Mouse (Mus musculus): ENCODE results near the gene Crtac1.

Crtac1 gene

DNA sequence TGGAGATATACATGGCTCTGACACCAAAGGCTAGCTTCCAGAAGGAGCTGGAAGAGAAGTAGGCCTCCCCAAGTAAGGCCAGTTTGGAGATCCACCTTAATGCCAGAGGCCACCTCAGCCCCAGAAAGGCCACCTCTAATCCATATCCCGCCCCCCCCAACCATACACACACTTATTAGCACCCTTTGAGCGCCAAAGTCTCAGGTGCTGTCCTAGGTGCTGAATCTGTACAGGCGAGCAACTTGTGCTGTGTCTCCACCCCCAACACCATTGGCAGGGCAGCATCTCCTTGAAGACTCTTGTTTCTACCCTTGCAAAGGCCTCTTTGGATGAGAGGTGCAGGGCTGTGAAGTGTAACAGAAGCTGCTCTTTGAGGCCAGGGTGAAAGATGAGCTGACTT lies 6.4 kb downstream of the Crtac1 start:
- no peak for DNase-seq (ENCODE audit: low read depth, low spot score)

DNA sequence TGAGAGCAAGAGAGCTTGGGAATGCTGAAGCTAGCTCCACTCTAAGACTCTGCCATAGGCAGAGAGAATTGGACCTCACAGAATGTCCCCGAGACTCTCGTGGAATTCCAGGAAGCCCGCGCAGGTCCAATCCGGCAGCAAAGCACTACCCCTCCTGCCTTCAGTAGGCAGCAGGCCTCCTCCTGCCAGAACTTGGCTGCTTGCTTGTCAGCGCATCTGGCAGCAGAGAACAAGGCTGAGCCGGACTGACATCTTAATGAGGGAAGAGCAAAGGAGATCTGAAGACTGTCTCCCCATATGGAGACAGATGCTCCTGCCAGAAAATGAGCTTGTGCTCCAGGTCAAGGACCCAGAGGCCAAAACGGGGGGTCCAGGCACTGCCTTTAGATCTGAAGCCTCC lies 16.5 kb downstream of the Crtac1 start:
- no peak for DNase-seq (ENCODE audit: low read depth, low spot score)

DNA sequence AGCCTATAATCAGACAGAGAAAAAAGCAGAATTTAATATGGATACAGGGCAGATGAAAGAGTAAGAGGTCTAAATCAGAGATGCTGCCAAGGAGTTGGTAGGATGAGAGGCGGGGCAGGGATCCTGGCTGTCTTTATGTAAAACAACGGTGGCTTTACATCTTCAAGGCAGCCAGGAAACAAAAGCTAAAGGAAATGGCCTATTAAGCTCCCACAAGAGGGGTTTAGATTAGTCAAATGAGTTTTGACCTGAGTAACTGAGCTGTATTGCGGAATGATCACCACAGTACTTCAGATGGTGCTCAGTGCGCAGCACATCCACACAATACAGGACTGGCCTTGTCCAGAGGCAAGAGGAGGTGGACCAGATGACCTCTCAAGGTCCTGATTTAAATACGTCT lies 21.7 kb downstream of the Crtac1 start:
- DNase-seq (ENCODE audit: low read depth, low spot score) = no peak

DNA sequence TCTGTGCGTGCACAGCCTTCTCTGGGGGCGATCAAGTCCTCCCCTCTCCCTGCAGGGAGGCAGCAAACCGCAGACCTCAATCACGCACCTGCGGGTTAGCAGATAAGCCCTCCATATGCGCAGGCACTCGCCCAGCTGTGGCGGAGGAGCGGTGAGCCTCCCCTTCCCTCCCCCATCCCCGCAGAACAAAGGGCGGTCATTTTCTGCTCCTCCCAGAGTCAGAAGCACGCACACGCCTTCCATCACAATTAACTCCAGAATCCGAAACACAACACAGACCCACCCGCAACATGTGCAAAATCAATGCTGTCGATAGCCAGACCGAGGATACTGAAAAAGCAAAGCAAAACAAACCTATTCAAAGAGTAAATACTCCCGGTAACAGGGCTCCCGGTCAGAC lies 22.4 kb downstream of the Crtac1 start:
- DNase-seq (ENCODE audit: low read depth, low spot score) = no peak

DNA sequence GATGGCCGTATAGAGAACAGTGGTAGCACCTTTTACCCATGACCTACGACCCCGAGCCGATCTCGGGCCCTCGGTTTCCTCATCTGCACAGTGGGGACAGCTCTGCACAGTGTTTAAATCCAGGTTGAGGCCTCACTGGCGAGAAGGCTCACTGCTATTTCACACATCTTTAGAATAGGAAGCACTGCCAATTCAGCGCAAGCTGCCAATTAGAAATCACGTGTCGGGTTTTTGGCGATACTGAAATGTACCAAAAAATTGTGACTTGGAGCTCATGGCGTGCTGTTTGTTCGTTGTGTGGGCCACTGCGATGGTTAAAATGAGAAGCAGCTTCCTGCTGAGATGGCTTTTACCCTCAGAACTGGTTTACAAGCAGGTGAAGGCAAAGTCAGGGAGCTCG lies 27.2 kb downstream of the Crtac1 start:
- DNase-seq (ENCODE audit: low read depth, low spot score) = no peak

DNA sequence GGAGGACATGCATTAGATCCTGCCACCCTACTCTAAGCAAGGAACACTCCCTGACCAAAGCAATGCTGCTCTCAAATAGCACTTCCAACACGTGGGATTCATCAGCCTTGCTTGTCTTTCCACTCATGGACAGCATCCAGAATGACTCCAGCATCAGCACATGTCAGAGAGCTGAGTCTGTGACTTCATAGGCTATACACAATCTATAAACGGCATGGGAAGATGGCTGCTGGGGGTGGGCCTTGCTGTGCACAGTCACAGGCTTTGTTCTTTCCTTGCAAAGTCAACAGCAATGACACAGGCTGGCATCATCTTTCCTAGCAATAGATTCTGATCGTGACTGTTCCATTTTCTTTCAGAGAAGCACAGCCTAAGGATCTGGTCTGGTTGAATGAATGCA lies 31.6 kb downstream of the Crtac1 start:
- DNase-seq (ENCODE audit: low read depth, low spot score) = no peak

DNA sequence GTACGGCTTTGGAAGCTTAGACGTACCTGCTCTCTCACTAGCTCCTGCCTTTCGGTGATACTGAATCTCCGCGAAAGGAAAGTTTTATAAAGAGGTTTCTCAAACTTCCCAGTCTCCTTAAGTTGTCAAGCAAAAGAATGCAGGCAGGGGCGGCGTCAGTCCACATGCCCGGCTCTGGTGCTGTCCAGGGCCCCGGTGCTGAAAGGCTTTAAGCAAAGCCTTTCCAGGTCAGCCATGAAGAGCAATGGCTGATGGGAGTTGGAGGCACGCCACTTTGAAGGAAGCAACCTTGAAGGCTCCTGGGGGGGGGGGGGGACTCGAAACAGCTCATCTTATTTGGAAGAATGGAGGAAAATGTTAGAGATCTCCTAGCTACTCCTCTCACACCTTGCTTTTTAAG lies 34.3 kb downstream of the Crtac1 start:
- no peak for DNase-seq (ENCODE audit: low read depth, low spot score)

DNA sequence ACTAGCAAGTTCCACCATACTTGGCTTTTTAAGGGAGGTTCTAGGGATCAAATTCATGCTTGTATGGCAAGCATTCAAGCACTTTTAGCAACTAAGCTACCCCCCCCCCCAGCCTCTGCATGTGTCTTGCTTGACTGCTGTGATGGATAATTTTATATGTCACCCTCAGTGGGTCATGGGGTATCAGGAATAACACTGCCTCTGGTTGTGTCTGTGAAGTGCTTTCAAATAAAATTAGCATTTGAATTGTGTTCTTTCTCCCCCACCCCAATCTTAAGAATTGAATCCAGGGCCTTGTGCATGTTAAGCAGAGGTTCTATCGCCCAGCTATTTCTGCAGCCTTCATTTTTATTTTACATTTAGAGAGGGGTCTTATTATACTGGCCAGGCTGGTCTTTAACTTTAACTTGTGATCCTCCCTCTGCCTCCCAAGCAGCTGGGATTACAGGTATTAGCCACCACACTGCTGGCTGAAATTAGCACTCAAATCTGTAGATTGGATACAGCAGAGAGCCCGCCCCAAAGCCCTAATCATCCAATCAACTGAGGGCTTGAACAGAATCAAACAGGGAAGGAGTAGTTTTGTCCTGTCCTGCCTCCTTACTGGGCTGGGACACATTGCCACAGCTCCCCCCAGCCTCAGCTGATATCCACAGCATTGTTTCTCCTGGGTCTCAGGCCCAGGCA lies 36.6 kb downstream of the Crtac1 start:
- peak; percentile 37 for DNase-seq (ENCODE audit: low read depth, low spot score)

DNA sequence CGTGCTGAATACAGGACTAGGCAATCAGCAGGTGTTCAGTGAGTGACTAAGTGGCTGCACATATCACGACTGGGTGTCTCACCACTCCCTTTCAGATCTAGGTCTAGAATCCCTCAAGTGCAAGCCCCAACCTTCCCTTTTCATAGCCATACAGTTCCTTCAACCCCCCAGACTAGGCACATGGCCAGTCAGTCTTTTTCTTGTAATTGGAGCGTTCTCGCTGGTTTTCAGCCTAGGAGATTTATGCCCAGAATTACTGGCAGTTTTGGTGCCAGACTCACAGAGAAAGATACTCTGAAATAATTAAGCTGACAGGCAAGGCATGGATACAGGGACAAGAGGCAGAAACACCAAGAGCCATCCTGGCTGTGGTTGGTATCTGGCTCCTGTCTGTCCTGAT lies 37.7 kb downstream of the Crtac1 start:
- no peak for DNase-seq (ENCODE audit: low read depth, low spot score)

DNA sequence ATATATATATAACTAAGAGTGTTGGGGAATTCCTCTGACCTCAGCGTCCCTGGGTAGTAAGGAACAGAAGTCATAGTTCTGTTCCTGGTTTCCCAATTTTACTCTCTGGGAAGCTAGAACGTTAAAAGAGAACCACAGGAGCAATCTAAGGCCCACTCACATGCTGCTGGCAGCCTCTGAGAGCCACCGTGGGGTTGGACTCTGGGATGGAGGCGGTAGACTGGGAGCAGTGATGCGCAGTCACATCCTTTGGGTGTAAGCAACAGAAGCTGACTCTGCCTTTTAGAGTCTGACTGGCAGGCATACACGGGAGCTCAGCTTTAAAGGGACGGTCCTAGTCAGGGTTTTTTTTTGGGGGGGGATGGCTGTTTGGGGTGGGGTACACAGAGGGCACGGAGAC lies 39.5 kb downstream of the Crtac1 start:
- no peak for DNase-seq (ENCODE audit: low read depth, low spot score)

DNA sequence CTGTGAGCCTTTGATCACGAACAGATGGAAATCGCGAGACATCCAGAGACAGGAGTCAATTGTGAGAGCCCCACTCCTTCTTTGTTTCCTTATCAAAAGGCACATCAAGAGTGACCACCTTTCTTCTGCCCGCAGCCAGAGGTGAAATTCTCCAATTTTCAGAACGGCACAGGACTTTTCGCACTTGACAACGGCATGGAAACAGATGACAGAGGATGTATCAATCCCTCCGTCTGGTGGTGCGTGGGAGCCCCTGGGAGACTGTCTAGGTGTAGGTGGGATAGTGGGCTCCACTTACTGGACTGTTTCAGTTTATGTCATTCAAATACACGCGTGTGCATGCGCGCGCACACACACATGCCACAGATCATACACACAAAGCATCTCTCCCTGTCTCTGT lies 42.0 kb downstream of the Crtac1 start:
- no peak for DNase-seq (ENCODE audit: low read depth, low spot score)

DNA sequence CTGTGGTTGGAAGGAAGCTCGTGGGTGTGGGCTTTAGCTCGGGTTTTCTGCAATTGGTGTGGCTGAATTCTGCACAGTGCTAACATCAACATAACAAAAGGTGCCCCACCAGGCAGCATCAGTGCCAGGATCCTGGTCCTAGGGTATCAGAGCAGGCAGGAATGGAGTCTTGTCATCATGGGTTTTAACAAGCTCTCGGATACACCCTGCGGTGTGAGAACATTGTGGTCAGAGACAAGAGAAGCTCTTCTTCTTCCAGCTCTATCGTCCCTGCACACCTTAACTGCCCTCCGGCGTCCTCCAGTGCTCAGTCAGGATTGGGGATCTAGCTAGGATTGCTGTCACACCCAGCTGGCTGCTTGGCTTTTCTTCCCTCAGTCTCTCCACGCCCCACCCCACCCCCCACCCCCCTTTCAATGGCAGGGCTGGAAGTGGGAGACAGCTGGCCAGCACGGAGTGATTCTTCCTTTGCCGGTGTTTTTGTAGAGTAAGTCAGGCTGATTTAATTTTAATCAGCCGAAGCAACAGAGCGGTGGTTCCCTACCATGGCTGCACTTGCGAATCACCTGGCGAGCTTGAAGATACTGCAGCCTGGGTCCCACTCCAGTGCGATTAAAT lies 46.5 kb downstream of the Crtac1 start:
- no peak for DNase-seq (ENCODE audit: low read depth, low spot score)

DNA sequence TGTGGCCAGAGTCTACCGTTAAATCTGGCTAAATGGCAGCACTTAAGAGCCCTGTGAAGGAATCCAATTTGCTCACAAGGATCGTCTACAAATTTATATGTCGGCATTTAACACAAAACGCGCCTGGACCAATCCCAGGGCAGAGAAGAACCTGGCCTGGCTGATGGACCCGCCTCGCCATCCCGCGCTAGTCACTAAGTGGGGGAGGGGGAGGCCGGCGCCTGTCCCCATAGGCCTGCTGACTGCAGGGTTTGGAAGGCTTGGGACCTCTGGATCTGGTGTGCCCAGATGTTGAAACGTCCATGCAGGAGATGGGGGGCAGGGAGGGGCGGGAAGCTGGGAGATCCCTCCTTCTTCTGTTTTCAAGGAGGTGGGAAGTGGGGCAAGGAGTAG lies 50.6 kb downstream of the Crtac1 start:
- no peak for DNase-seq (ENCODE audit: low read depth, low spot score)

DNA sequence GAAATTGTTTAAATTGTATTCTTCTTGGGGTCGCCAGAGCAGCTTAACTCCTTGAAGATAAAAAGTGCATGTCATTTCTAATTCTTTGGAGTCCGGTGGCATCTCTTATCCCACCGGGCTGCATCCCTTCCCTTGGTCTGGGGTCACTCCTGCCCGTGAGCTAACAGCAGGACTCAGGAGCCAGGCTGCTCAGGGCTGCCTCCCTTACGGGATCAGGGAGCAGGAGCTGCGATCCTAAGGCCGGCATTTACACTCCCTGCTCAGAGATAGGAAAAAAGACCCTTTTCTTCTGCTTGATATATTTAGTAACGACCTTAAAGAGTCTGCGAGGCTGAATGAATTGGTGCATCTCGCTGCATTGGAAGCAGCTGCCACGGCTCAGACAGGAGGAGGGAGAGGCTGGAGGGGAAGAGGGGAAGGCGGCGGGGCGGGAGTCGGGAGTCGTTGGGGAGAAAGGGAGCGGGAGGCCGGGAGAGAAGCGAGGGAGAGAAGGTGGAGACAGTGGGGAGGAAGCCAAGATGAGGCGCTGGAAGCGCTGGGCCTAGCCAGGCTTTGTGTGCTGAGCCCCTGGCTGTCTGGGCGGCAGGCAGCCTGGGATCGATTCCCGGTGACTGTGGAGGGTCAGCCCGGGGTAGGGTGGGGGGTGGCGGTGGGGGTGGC lies 51.1 kb downstream of the Crtac1 start:
- no peak for DNase-seq (ENCODE audit: low read depth, low spot score)

DNA sequence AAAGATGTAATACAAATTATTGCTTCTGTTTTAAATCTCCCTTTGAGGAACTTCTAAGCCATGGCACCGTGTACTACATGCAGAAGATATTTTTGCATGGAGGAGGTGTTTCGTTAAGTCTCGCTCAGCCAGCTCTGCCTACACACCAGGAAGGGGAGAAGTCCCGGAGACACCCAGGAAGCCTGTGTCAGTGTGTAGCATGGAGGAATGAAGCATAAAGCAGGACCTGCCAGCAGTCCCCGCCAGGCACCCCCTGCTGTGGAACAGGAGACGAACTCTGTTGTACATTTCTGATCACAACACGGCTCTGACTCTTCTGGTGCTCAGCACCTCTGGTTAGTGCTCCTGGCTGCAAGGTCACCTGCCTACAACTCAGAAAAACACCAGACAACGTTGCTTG lies 51.8 kb downstream of the Crtac1 start:
- no peak for DNase-seq (ENCODE audit: low read depth, low spot score)

DNA sequence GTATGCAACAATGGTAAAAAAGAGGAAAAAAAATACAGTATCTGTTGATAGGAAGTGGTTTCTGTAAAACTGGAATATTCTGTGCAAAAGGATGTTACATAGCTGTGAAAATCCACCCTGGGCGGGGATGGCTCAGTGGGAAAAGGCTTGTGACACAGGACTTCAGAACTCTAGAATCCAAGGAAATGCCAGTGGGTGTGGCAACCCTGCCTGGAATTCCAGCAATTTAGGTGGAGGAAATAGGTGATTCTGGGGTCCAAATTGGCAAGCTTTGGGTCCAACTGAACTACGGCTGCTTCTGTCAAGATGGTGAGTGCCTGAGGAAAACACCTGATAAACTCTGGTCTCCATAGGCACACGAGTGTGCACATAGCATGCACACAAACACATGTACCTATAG lies 54.4 kb downstream of the Crtac1 start:
- DNase-seq (ENCODE audit: low read depth, low spot score) = no peak

DNA sequence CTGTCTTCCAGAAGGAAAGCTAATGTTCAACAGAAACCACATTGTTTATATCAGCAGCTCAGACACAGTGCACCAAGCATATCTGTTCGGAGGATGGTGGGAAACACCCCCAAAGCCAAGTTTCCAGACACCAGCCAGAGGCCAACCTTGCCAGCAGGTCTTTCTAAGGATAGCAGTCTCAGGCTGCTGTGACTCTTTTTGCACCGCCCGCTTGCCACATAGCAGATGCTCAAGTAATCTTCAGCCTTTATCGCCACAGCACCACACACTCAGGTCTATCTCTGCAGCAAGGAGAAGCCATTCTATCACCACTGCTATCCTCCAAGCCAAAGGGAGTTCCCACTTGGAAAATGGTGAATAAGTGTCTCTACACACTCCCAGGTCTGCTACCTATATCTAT lies 68.0 kb downstream of the Crtac1 start:
- no peak for DNase-seq (ENCODE audit: low read depth, low spot score)

DNA sequence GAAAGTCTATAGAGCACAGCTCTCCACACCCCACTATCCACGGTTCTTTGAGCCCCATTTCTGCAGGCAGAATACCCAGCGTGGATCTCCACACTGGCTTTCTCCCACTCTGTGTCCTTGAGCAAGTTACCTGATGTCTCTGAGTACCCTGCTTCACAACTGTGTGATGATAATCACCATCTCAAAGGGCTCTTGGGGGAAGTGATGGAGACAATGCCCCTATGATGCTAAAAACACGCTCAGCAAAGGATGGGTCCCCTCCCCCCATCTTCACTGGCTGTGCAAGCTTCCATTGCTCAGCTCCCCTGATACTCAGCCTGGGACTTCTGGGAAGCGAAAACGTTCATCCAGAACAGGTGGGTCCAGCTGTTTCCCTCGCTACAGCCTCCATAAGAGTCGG lies 73.2 kb downstream of the Crtac1 start:
- no peak for DNase-seq (ENCODE audit: low read depth, low spot score)

DNA sequence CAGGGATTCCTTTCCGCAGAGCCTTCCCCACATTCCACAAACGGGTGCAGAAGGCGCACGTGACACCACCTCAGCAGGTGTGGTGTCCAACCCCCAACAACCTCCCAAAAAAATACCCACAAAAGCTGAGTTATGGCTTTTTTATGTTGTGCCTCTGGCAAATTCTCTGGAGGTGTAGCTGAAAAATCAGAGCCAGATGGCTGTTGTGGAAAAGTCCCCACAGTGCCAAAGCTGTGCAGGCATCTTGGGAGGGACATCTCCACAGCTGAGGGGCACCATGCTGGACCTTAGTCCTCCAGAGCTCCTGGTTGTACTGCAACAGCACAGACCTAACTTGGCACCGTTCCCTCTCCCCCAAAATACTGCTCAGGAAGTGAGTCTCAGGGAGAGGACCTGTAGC lies 74.7 kb downstream of the Crtac1 start:
- no peak for DNase-seq (ENCODE audit: low read depth, low spot score)

DNA sequence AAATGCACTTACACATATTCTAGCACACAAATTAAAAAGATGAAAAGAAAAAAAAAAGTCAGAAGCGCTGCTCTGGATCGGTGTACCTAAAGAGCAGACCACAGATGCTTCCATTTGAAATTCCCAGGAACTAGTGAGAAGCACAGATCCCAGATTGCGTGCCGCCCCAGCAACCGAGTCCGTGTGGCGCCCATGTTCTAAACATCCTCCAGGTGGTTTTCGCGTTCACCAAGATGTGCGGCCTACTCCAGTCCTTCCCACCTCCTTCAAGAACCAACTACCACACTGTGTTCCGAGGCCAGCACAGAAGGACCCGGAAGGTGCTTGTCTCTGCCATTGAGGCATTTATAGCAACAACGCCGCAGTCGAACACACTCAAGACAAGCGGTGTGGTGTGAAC lies 76.1 kb downstream of the Crtac1 start:
- DNase-seq (ENCODE audit: low read depth, low spot score) = no peak

DNA sequence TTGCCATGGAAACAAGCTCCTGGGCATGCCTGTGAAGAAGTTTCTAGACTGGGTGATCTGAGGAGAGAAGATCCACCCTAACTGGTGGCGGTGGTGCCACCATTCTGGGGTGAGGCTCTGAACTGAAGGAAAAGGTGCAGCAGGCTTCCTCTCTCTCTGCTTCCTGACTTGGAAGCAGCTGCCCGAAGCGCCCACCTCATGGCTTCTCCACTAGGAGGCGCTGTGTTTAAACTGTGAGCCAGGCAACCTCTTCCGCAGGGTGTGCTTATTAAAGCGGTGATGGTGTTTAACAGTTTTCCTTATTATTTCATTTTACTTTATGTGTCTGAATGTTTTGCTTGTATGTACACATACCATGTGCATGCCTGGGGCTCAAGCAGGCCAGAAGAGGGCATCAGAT lies 90.4 kb downstream of the Crtac1 start:
- no peak for DNase-seq (ENCODE audit: low read depth, low spot score)

DNA sequence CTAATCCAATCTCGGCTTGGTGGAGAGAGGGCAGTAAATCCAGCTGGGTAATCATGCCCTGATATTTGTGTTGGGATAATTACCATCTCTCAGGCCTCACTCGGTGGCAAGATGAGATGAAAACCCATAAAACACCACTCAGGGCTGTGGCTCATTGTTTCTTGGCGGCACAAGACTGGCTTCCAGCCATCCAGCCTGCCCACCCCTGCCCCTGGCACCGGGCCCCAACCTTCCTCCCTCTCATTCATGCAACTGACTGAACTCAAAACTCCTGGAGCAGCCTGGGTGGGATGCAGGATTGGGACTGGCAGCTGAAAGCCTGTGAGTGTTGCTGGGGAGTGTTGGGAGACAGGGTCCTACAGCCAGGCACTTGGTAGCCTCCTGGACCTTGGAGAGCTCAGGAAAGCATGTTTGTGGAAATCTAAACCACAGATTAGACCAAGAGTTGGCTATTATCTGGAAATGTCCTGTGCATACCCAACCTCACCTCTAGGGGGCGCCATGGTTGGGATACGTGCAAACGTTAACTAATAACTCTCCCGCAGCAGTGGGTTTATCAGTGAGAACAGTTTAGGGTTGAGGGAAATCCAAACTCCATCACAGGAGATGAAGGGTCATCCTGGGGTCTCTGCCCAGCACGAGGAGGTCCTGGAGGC lies 99.4 kb downstream of the Crtac1 start:
- no peak for DNase-seq (ENCODE audit: low read depth, low spot score)

DNA sequence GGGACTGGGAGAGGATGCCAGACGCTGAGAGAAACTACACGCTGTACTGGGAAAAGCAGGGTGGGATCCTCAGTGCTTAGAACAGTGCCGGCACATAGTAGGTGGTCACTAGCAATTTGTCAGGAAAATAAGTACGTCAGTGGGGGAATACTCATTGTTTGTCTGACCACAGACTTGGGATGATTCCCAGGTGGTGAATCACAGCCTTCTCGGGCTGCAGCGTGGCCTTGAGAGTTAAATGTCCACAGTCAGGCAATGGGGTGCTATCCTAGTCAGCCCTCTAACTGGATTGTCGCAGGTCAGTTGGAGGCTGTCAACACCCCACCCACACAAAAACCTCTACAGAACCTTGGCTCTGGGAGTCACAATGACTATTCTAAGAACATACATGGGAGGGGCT lies 100.1 kb downstream of the Crtac1 start:
- DNase-seq (ENCODE audit: low read depth, low spot score) = no peak

All from retina, adult 2 months (tissue).